Mouse (Mus musculus): ENCODE results near the gene Tmem52. TPM values are rescaled to one million over a fixed set of nuclear protein-coding genes. Genes with fewer than 3 reads are reported as not detected.
"Not testable (repeated sequence)": the region's sequence is repeated elsewhere in the genome, so short reads cannot be mapped to it uniquely, and the experiment has no call there.

Tmem52 gene
- polyA plus RNA-seq, 1 experiment from 2014 or later: 0.50 TPM

DNA sequence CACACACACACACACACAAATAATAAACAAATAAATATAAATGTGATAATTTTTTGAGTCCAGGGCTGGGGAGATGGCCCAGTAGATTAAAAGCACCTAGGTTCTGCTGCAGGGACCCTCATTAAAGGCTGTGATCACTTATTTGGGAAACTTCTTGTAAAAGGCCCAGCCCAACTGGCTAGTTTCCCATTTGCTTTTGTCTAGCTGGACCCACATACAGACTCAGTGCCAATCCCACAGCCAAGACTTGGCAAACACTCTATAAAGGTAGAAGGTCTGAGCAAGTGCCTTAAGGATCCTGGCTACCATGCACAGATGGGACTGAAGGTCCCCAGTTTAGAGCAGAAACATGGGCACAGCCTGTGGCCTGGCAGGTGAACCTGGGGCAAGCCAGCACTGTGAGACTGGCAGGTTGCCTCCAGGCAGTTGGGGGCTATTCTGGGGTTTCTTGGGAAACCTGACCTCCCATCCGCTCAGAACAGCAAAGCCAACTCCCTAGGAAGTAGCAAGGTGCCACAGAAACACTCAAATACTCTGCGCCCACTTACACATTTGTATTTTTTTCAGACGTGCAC is 3.9 kb downstream of the Tmem52 start:
- no peak for ATAC-seq (ENCODE audit: insufficient read depth)
- WGBS (ENCODE audit: insufficient replicate concordance): 47% methylated on average over 3 of the region's 3 CpGs

DNA sequence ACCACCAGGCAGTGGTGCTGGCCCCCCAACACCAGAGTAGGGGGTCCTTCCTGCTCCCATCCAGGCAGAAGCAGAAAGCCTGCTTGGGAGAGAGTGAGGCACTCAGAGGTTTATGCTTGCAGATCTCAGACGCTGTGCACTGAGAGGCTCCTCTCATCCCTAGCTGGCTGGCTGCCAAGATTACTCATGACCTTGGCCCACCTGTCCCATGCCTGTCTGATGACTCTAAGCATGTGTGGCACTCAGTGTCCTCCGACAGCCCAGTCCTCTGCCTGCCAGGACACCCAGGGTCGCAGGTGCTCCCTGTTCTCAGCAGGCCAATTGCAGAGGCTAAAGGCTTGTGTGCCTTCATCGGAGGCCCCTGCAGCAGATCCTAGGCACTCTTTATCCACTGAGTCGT is 4.4 kb downstream of the Tmem52 start:
- Histone ChIP-seq H3K27me3 (peaks cover 41% of the 10 kb centered on the region), H3K4me1 (replicated peaks) (peaks cover 9% of the 10 kb centered on the region), H3K9me3 (replicated peaks) (no peaks in the 10 kb centered on the region), H3K4me3 (replicated peaks) (no peak overlapping the region), H3K9ac (no peak overlapping the region), H3K36me3 (replicated peaks) (no peaks in the 10 kb centered on the region), H3K27ac (replicated peaks) (no peak overlapping the region), H3K4me2 (no peak overlapping the region)
- ATAC-seq (ENCODE audit: insufficient read depth): peak; percentile 18; the same call in 1 of the 2 replicates
- WGBS (ENCODE audit: insufficient replicate concordance): 61% methylated on average over 5 of the region's 5 CpGs

More for the DNA sequence above, 3.9 kb downstream of the Tmem52 start:
- peaks cover 9% of the 10 kb centered on the region for H3K4me1 ChIP-seq (replicated peaks)
- H3K27ac ChIP-seq (replicated peaks): no peak overlapping the region
- H3K9ac ChIP-seq: no peak overlapping the region
- H3K36me3 ChIP-seq (replicated peaks): no peaks in the 10 kb centered on the region
- H3K9me3 ChIP-seq (replicated peaks): no peaks in the 10 kb centered on the region
- H3K4me3 ChIP-seq (replicated peaks): no peak overlapping the region
- H3K4me2 ChIP-seq: no peak overlapping the region
- peaks cover 41% of the 10 kb centered on the region for H3K27me3 ChIP-seq

DNA sequence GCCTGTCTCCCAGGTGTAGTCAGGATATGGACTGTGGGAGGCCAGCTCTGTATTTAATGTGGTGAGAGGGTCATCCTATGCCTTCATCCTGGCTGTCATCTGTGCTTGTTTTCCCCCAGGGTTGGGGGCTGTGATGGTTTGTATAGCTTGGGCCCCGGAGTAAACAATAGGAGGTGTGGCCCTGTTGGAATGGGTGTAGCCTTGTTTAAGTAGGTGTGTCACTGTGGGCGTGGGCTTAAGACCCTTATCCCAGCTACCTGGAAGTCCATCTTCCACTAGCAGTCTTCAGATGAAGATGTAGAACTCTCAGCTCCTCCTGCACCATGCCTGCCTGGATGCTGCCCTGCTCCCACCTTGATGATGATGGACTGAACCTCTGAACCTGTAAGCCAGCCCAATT is 4.9 kb downstream of the Tmem52 start:
- H3K36me3 ChIP-seq (replicated peaks); H3K27ac ChIP-seq (replicated peaks); H3K4me3 ChIP-seq (replicated peaks); ATAC-seq (ENCODE audit: insufficient read depth); H3K4me1 ChIP-seq (replicated peaks); H3K9me3 ChIP-seq (replicated peaks); H3K9ac ChIP-seq; H3K4me2 ChIP-seq: not testable (repeated sequence)
- peaks cover 38% of the 10 kb centered on the region for H3K27me3 ChIP-seq
- WGBS (ENCODE audit: insufficient replicate concordance): 28% methylated on average over 2 of the region's 2 CpGs

DNA sequence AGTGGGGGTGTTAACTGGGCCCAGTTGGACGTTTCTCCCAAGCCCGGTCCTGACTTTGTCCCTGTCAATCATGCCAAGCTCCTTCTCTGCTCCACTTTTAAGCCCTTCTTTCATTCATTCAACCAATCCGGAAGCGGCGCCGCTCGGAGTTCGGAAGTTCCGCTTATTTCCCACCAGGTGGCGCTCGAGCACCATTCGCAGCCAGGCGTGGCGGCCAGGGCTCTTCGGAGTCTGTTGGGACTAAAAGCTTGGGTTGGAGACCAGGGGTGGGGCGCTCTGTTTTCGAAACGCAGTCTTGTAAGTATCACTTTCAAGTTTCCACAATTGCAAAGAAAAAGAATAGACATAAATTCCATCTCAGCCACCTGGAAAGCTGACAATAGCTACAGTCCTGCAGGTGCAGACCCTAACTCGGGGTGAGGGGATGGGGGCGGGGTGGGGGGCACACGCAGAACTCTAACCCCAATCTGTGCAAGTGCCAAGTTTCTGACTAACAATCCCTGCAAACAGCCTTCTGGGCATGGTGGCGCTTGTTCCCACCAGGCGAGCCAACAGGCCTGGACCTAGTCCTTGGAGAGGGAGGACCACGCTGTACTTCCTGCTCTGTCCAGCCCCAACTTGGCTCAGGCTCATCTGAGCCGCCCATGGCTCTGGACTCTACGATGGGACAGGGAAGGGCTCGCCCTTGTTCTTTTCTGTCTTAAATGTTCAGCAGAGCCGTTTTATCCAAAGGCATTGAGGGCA is 12.6 kb downstream of the Tmem52 start:
- H3K27ac ChIP-seq (replicated peaks): no peak overlapping the region
- H3K36me3 ChIP-seq (replicated peaks): no peaks in the 10 kb centered on the region
- ATAC-seq (ENCODE audit: insufficient read depth): peak; percentile 50
- H3K9me3 ChIP-seq (replicated peaks): no peaks in the 10 kb centered on the region
- H3K9ac ChIP-seq: no peak overlapping the region
- peaks cover 19% of the 10 kb centered on the region for H3K27me3 ChIP-seq
- H3K4me3 ChIP-seq (replicated peaks): peak overlapping the region; percentile 19; the same call in 1 of the 2 replicates
- H3K4me2 ChIP-seq: peak overlapping the region; percentile 43
- WGBS (ENCODE audit: insufficient replicate concordance): 15% methylated on average over 28 of the region's 28 CpGs
- H3K4me1 ChIP-seq (replicated peaks): peaks cover 9% of the 10 kb centered on the region; the same call in 1 of the 2 replicates

DNA sequence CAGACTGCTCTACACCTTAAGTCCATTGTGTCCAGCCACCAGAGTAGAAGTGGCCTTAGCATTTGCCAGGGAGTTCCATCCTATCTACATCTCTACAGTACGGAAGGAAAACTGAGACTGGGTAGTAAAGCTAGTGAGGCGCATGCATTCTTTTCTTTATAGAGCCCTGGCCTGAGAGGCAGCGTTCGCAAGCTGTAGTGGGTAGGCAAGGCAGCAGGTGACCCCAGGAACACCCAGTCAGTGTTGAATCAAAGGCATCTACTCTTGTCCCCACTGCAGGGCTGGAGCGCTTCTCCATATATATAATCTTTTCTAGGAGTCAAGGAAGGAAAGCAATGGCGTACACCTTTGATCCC is 13.2 kb downstream of the Tmem52 start:
- Histone ChIP-seq H3K27me3 (peaks cover 19% of the 10 kb centered on the region), H3K27ac (replicated peaks) (no peak overlapping the region), H3K36me3 (replicated peaks) (no peaks in the 10 kb centered on the region), H3K4me3 (replicated peaks) (no peak overlapping the region), H3K9me3 (replicated peaks) (no peaks in the 10 kb centered on the region), H3K9ac (no peak overlapping the region), H3K4me2 (no peak overlapping the region), H3K4me1 (replicated peaks) (peaks cover 14% of the 10 kb centered on the region)
- no peak for ATAC-seq (ENCODE audit: insufficient read depth)
- WGBS (ENCODE audit: insufficient replicate concordance): 83% methylated on average over 6 of the region's 6 CpGs

DNA sequence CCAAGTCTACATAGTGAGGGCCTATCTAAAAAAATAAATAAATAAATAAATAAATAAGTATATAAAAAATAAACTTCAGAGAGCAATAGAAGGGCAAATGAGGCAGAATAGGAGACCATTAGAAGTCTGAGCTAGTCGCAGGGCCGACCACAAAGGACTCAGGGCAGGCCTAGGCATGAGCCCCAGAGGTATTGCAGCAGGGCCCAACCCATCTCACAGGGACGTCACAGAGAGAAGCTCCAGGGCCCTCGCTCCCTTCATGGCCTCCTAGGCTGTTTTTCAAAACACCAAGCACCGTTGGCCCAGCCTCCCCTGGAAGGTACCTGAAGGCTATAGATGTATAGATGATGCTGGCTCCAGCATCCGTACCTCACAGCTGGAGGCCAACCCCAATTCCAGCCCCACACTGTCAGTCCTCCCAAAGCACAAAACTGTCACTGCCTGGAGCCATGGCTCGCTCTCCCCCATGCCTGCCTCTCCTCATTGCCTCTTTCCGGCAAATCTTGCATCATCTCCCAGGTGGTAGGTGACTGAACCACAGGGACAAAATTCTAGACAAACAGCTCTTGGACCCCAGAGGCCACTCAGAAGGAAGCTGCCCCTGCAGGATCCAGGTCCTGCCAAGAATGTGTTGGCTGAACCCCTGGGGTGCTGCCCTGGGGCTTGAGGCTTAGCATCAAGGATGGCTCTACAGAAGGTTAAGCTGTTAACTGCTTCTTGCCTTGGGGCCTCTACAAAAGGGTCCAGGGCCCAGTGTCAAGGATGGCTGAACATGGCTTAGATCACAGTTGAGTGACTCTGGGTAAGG is 14.0 kb downstream of the Tmem52 start:
- Histone ChIP-seq H3K27me3 (peaks cover 17% of the 10 kb centered on the region), H3K36me3 (replicated peaks) (no peaks in the 10 kb centered on the region), H3K4me1 (replicated peaks) (peaks cover 23% of the 10 kb centered on the region), H3K4me3 (replicated peaks) (no peak overlapping the region), H3K9me3 (replicated peaks) (no peaks in the 10 kb centered on the region), H3K4me2 (no peak overlapping the region), H3K27ac (replicated peaks) (no peak overlapping the region), H3K9ac (no peak overlapping the region)
- ATAC-seq (ENCODE audit: insufficient read depth): no peak
- WGBS (ENCODE audit: insufficient replicate concordance): 78% methylated on average over 8 of the region's 8 CpGs

DNA sequence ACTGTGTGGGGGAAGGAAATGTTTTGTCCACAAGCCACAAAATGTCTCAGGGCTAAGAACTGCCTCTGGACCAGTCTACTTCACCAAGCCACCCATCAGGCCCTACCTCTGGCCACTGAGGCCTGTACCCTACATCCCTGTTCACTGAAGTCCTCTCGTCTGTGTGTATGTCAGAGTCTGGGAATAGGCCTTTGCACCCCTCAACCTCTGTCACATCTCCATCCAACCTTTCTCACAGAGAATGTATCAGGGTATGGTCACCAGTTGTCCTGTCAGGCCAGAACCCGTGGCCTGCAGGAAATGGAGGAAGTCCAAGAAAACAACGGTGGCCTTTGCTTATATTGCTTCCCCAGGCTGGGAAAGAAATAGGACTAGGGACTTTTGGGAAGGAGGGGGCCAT is 16.6 kb downstream of the Tmem52 start:
- no peak for ATAC-seq (ENCODE audit: insufficient read depth)
- Histone ChIP-seq H3K4me3 (replicated peaks) (no peak overlapping the region), H3K4me2 (no peak overlapping the region), H3K4me1 (replicated peaks) (peaks cover 48% of the 10 kb centered on the region), H3K27me3 (peaks cover 7% of the 10 kb centered on the region), H3K9me3 (replicated peaks) (no peaks in the 10 kb centered on the region), H3K9ac (no peak overlapping the region), H3K36me3 (replicated peaks) (no peaks in the 10 kb centered on the region), H3K27ac (replicated peaks) (no peak overlapping the region)
- WGBS (ENCODE audit: insufficient replicate concordance): 42% methylated on average over 3 of the region's 3 CpGs

DNA sequence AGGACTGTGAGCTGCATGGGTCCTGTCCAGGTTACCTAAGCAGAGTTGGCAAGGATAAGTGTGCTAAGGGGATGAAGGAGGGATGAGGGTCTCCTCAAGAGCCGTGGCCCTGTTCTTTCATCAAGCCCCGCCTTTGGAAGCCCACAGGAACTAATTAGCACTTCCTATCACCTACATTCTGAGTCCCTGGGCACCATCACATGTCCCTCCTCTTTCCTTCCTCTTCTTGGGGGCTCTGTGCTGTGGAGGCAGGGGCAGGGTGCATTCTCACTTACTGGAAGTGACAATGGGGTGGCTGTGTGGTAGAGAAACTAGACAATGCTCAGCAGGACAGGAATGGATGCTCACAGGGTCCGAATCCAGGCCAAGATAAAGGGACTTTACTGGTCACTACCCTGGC is 18.8 kb downstream of the Tmem52 start:
- WGBS (ENCODE audit: insufficient replicate concordance): 36% methylated on average over 3 of the region's 3 CpGs
- ATAC-seq (ENCODE audit: insufficient read depth): no peak
- Histone ChIP-seq H3K9ac (no peak overlapping the region), H3K36me3 (replicated peaks) (no peaks in the 10 kb centered on the region), H3K9me3 (replicated peaks) (no peaks in the 10 kb centered on the region), H3K4me1 (replicated peaks) (peaks cover 58% of the 10 kb centered on the region), H3K4me2 (peak overlapping the region; percentile 99), H3K27me3 (no peaks in the 10 kb centered on the region), H3K27ac (replicated peaks) (peak overlapping the region; percentile 59), H3K4me3 (replicated peaks) (no peak overlapping the region)

DNA sequence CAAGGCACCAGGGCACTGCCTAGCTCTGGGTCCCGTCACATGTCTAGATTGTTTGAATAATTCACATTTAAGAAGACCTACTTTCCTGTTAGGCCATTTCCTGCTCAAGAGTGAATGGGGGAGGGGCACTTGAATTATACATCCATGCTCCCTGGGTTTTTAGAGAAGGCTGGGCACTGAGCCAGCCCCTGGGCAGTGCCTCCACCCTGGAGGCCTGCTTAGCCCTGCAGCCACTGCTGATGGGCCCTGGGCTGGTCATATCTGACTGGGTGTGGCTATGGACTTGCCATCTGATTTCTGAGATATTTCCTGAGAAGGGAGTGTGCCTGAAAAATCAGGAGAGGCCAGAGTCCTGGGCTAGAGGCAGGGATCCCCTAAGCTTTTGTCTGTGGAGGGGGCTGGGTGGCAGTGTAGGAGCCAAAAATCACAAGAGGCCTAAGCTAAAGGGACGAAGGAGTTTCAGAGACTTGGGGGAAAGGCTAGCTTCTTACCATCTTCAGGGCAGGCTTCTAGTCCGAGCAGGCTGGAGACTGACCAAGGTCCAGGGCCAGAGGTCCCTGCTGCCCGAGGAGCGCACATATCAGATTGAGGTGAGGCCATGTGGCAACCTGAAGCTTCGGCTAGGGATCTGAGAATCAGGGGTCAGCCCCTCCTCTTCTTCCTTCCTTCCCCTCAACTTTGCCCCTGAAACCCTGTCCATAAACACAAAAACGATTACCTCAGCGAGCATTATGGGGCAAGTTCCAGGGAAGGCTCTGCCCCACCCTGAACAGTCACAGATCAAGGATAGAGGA is 19.5 kb downstream of the Tmem52 start:
- 26% methylated on average over 8 of the region's 8 CpGs for WGBS (ENCODE audit: insufficient replicate concordance)
- H3K36me3 ChIP-seq (replicated peaks): no peaks in the 10 kb centered on the region
- H3K27me3 ChIP-seq: no peaks in the 10 kb centered on the region
- no peaks in the 10 kb centered on the region for H3K9me3 ChIP-seq (replicated peaks)
- ATAC-seq (ENCODE audit: insufficient read depth): peak; percentile 67
- H3K4me2 ChIP-seq: peak overlapping the region; percentile 99
- peak overlapping the region; percentile 59 for H3K27ac ChIP-seq (replicated peaks)
- no peak overlapping the region; the same call in 1 of the 2 replicates for H3K9ac ChIP-seq
- peaks cover 64% of the 10 kb centered on the region for H3K4me1 ChIP-seq (replicated peaks)
- H3K4me3 ChIP-seq (replicated peaks): no peak overlapping the region

DNA sequence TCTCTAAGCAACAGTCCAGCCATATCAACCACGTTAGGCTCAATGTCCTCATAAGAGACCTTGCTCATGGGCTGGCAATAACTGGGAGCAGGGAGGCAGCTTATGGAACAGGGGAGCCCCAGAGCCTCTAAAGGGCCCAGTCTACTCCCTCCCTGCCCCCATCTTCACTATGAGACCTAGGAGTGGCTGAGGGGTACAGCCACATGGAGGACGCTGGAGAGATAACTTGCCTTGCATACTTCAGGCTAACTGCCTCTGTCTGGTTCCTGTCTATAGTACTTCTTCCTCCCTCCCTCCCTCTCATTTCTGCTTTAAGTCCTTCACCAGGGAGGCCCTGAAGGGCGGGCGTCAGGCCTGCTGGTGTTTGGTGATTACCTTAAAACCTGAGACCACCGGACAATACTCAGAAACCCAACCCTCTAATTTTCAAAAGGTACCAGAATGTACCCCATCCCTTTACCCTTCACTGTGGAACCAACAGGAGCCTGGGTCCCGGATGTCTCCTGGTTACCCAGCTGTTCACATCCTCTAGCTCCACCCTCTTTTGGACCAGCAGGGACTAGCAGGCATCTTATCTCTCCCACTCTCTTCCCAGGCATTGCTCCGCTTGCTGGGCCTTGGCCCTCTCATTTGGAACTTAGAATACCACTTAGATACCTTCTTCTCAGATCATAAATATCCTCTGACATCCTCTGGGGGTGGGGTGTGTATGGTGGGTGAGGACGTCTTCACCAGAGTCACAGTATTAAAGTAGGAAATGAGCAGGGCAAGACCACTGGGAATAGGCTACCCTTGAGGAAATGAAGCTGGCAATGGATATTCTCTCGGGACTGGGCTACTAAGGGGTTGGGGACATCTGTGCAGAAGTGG is 20.4 kb downstream of the Tmem52 start:
- Histone ChIP-seq H3K4me3 (replicated peaks) (no peak overlapping the region), H3K27ac (replicated peaks) (peak overlapping the region; percentile 59), H3K9ac (no peak overlapping the region), H3K4me2 (peak overlapping the region; percentile 99), H3K27me3 (no peaks in the 10 kb centered on the region), H3K4me1 (replicated peaks) (peaks cover 73% of the 10 kb centered on the region), H3K9me3 (replicated peaks) (no peaks in the 10 kb centered on the region), H3K36me3 (replicated peaks) (no peaks in the 10 kb centered on the region)
- ATAC-seq (ENCODE audit: insufficient read depth): no peak
- whole genome bisulfite sequencing (ENCODE audit: insufficient replicate concordance): 35% methylated on average over 9 of the region's 9 CpGs
